Mouse (Mus musculus) limb, embryonic 14.5 days (tissue): Measurements from ENCODE around the gene Rnf121. TPM values are rescaled to one million over a fixed set of nuclear protein-coding genes. Genes with fewer than 3 reads are reported as not detected.

Experiments used
- ATAC-seq: fragments of 200-750 bp; cut with Nextera tagmentation; 2 replicates; pipeline ENCODE4 v1.8.0; 2017; ENCODE audit warnings: low read depth, moderate number of reproducible peaks, moderate TSS enrichment; ENCODE audit not compliant: low FRiP score
- DNase-seq: peaks from one replicate; pipeline ENCODE4 v3.0.0-alpha.2; 2015; ENCODE audit warnings: low spot score
- H3K27ac ChIP-seq: fragments of 300-500 bp; sonication (generic); replicated peaks from 2 replicates; pipeline ENCODE4 v1.5.1; 2014; ENCODE audit warnings: low read depth, mild to moderate bottlenecking, low read length, moderate library complexity, mixed read lengths
- H3K27me3 ChIP-seq: fragments of 300-500 bp; sonication (generic); 2 replicates; pipeline ENCODE4 v1.6.1; 2014; ENCODE audit warnings: low read length, mixed read lengths; ENCODE audit not compliant: control insufficient read depth, insufficient read depth
- H3K36me3 ChIP-seq: fragments of 300-500 bp; sonication (generic); 2 replicates; pipeline ENCODE4 v1.6.1; 2014; ENCODE audit warnings: mild to moderate bottlenecking, low read length, moderate library complexity, mixed read lengths; ENCODE audit not compliant: control insufficient read depth, insufficient read depth
- H3K4me1 ChIP-seq: fragments of 300-500 bp; sonication (generic); 2 replicates; pipeline ENCODE4 v1.6.1; 2014; ENCODE audit warnings: antibody characterized with exemption, low read length, mixed read lengths; ENCODE audit not compliant: control insufficient read depth, insufficient read depth
- H3K4me2 ChIP-seq: fragments of 300-500 bp; sonication (generic); replicated peaks from 2 replicates; pipeline ENCODE4 v1.6.1; 2014; ENCODE audit warnings: low read depth, mild to moderate bottlenecking, low read length, moderate library complexity; ENCODE audit not compliant: severe bottlenecking
- H3K4me3 ChIP-seq: fragments of 300-500 bp; sonication (generic); replicated peaks from 2 replicates; pipeline ENCODE4 v1.5.1; 2014; ENCODE audit warnings: low read length
- H3K9ac ChIP-seq: fragments of 300-500 bp; sonication (generic); 2 replicates; pipeline ENCODE4 v1.6.1; 2014; ENCODE audit warnings: mild to moderate bottlenecking, low read depth, low read length, moderate library complexity; ENCODE audit not compliant: severe bottlenecking
- H3K9me3 ChIP-seq: fragments of 300-500 bp; sonication (generic); 2 replicates; pipeline ENCODE4 v1.6.1; 2016; ENCODE audit warnings: low read length; ENCODE audit not compliant: control insufficient read depth
- POLR2A ChIP-seq: fragments of 200-500 bp; IDR thresholded peaks from 2 replicates; pipeline ENCODE4 v1.8.0; 2012; ENCODE audit warnings: inconsistent platforms, mild to moderate bottlenecking, moderate library complexity, borderline replicate concordance; ENCODE audit not compliant: insufficient read depth, insufficient read length; ENCODE audit errors: extremely low read depth
- WGBS: fragments of 180-500 bp; shearing (Covaris S2); extraction: QIAGEN DNeasy Blood & Tissue Kit; methylation state at CpG from one replicate; pipeline ENCODE4 v1.1.7; 2014; 5-methylcytosine and 5-hydroxymethylcytosine counted together
- polyA plus RNA-seq, 2 experiments: library from polyadenylated mRNA; depleted of rRNA in 1 of 2; stranded (reverse) in 1 of 2; unstranded in 1 of 2; fragments of >200 nt; fragmentation: Nextera tagmentation in 1 of 2; extraction: Ambion mirVana in 1 of 2; gene quantifications; 2 replicates each; pipeline versions ENCODE4 v1.2.1 to v1.2.3; 2012 to 2014

Gene Rnf121
- polyA plus RNA-seq, 2 experiments: 34.1 to 83.0 TPM

DNA sequence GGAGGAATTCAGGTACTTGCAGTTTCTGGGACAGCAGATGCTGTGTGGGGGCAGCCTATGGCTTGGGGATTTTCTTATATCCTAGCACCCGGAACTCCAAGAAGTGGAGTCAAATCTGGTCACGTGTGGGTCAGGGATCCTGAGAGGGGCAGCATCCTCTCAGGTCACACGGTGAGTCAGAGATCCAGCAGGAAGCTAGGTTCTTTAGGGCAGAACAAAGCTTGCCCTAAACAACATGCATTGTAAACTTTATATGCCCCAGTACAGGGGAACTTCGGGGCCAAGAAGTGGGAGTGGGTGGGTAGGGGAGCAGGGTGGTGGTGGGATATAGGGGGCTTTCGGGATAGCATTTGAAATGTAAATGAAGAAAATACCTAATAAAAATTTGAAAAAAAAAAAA is 35.6 kb upstream of the Rnf121 start:
- H3K4me1 ChIP-seq: peaks cover 6% of the 10 kb centered on the region; the same call in 1 of the 2 replicates
- 0 out of 2 replicates have a peak, but pooled peaks cover 2% of the 10 kb centered on the region for H3K36me3 ChIP-seq
- no peaks in the 10 kb centered on the region for H3K9me3 ChIP-seq
- no peak overlapping the region for H3K9ac ChIP-seq
- no peak overlapping the region for H3K4me3 ChIP-seq
- no peak overlapping the region for H3K27ac ChIP-seq
- ATAC-seq (no peak), DNase-seq (no peak)
- H3K27me3 ChIP-seq: no peaks in the 10 kb centered on the region
- TF ChIP-seq POLR2A: no peak
- 37% methylated on average over 5 of the region's 5 CpGs for WGBS
- no peak overlapping the region for H3K4me2 ChIP-seq

DNA sequence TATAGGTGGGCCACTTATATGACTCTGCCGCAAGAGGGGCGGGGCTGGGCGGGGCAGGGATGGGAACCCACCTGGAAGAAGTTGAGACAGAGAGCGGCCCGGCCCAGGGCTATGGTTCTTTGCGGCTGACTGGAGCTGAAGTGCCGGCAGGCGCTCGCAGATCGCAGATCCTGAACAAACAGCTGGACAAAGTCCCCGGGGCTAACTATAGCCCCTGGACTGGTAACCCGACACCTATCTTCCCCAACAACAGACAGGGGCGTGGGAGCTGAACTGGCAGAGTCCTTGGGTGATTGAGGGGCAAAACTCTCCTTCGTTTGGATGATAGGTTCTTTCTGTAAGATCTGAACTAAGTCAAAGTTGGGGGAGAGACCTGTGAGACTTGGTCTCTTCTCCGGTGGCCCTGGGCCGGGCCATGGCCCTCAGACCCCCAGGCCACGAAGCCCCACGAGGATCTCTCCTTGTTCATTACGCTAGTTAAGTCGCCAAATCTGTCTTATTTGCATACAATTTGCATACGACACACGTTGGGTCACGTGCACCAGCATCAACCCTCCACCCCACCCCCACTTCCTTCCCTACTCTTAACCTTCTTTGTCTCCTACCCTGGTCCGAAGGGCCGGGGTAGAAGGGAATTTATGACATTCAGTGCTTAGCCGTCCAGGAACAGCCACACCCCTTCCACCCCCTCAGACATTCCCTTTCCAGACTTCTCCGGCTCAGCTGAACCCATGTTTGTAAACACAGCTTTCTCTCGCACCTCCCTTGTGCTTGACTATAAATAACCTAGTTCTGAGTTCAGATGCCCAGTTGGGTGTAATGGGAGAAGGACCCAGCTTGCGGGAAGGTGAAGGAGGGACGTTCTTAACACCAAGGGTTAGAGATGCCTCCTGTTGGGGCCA is 34.7 kb upstream of the Rnf121 start:
- H3K4me3 ChIP-seq: peak overlapping the region; percentile 18
- no peak overlapping the region for H3K9ac ChIP-seq
- no peaks in the 10 kb centered on the region for H3K27me3 ChIP-seq
- peak; percentile 20 for DNase-seq
- ATAC-seq: peak; percentile 67
- WGBS: 5% methylated on average over 30 of the region's 30 CpGs
- TF ChIP-seq POLR2A: no peak
- H3K4me2 ChIP-seq: peak overlapping the region; percentile 41
- H3K9me3 ChIP-seq: no peaks in the 10 kb centered on the region
- H3K27ac ChIP-seq: no peak overlapping the region
- 0 out of 2 replicates have a peak, but pooled peaks cover 2% of the 10 kb centered on the region for H3K36me3 ChIP-seq
- peaks cover 6% of the 10 kb centered on the region; the same call in 1 of the 2 replicates for H3K4me1 ChIP-seq

GRCm38 (mm10) chr7:102087336-102087735 is 22.1 kb upstream of the Rnf121 start:
- Histone ChIP-seq H3K4me2 (no peak overlapping the region), H3K27me3 (no peaks in the 10 kb centered on the region), H3K4me1 (no peaks in the 10 kb centered on the region), H3K36me3 (peaks cover 36% of the 10 kb centered on the region), H3K27ac (no peak overlapping the region), H3K9ac (no peak overlapping the region), H3K9me3 (no peaks in the 10 kb centered on the region), H3K4me3 (no peak overlapping the region)
- no peak for TF ChIP-seq POLR2A
- 80% methylated on average over 4 of the region's 4 CpGs for WGBS
- no peak for ATAC-seq
- DNase-seq: no peak

DNA sequence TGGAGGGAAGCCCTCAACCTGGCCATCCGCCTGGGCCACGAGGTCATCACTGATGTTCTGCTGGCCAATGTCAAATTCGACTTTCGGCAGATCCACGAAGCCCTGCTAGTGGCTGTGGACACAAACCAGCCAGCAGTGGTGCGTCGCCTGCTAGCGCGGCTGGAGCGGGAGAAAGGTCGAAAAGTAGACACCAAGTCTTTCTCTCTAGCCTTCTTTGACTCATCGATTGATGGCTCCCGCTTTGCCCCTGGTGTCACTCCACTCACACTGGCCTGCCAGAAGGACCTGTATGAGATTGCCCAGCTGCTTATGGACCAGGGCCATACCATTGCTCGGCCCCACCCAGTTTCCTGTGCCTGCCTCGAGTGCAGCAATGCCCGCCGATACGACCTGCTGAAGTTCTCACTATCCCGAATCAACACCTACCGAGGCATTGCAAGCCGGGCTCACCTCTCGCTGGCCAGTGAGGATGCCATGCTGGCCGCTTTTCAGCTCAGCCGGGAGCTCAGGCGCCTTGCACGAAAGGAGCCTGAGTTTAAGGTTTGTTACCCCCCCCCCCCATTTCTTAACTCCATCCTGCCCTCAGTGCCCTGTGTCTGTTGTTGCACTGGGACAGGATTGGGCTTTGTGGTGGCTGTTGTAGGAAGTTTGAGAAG is 18.9 kb upstream of the Rnf121 start:
- 88% methylated on average over 26 of the region's 26 CpGs for WGBS
- Histone ChIP-seq H3K4me1 (no peaks in the 10 kb centered on the region), H3K27ac (no peak overlapping the region), H3K27me3 (no peaks in the 10 kb centered on the region), H3K4me2 (no peak overlapping the region), H3K4me3 (no peak overlapping the region), H3K9ac (no peak overlapping the region), H3K36me3 (peaks cover 62% of the 10 kb centered on the region), H3K9me3 (no peaks in the 10 kb centered on the region)
- DNase-seq: no peak
- TF ChIP-seq POLR2A: no peak
- no peak for ATAC-seq

GRCm38 (mm10) chr7:102082816-102083215 is 17.5 kb upstream of the Rnf121 start, which contains the start of gene Trpc2:
Gene Trpc2 (plus strand): TSS chr7:102083116.
- Histone ChIP-seq H3K4me2 (no peak within 1 kb of the TSS), H3K9me3 (no peaks in the 10 kb centered on the region), H3K27ac (no peak within 1 kb of the TSS), H3K27me3 (no peaks in the 10 kb centered on the region), H3K4me1 (no peaks in the 10 kb centered on the region), H3K4me3 (no peak within 1 kb of the TSS), H3K9ac (no peak within 1 kb of the TSS), H3K36me3 (peaks cover 70% of the 10 kb centered on the region)
- WGBS: 80% methylated on average over 5 of the region's 5 CpGs
- DNase-seq (no peak), ATAC-seq (no peak)
- TF ChIP-seq POLR2A: no peak
